Mouse (Mus musculus): ENCODE measurements around the gene Trex1.

Trex1 gene

GRCm38 (mm10) chr9:109051651-109052489 lies 7.7 kb downstream of the Trex1 start:
- DNase-seq (ENCODE audit: low spot score in 2 of 2): no peak

GRCm38 (mm10) chr9:109051011-109051501 lies 8.5 kb downstream of the Trex1 start:
- DNase-seq (ENCODE audit: low spot score in 2 of 2): no peak

- DNase-seq (ENCODE audit: low spot score in 2 of 2): no peak
These were observed 8.9 kb downstream of the Trex1 start for GRCm38 (mm10) chr9:109050674-109050997.

- no peak for DNase-seq (ENCODE audit: low spot score in 2 of 2)
These were observed 9.4 kb downstream of the Trex1 start for GRCm38 (mm10) chr9:109049996-109050673.

DNA sequence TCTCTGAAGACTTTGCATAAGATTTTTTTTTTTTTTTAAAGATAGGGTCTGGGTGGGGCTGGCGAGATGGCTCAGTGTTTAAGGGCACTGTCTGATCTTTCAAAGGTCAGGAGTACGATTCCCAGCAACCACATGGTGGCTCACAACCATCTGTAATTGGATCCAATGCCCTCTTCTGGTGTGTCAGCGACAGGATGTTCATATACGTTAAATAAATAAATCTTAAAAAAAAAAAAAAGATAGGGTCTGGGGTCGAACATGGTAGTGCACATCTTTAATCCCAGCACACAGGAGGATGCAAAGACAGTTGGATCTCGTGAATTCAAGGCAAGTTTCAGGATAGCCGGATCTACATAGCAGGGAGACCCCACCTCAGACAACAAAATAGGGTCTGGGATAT lies 10.2 kb downstream of the Trex1 start:
- DNase-seq (ENCODE audit: low spot score in 2 of 2): no peak

DNA sequence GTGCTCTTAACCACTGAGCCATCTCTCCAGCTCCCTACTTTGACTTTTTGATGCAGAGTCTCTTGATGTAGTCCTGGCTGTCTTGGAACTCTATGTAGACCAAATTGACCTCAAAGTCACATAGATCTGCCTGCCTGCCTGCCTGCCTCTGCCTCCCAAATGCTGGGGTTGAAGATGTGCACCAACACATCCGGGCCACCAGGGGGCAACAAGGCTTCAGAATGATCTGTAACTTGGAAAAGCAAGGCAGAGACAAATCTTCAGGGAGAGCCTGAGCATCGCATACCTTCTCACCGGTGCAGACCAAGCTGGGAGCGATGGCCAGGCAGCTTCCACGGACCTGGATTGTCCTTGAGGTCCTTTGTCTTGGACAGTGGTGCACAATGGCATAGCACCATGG lies 13.2 kb downstream of the Trex1 start:
- DNase-seq (ENCODE audit: low spot score in 2 of 2): peak in 1 of 2 experiments; percentile 44

DNA sequence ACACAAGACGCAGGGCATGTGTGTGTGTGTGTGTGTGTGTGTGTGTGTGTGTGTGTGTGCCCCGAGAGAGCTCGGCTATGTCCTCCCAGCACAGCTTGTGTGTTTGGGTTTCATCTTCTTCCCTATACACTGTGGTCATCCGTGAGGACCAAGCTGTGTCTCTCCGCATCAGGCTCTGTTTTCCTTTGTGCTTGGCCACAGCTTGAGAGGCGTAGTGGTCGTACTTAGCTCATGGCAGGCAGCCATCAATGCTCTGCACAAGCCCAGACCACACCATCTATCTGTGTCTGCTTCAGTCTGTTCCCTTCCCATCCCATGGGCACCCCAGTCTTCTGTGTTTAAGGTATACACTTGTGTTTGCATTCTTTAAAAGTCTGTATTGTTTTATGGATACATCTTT lies 18.2 kb downstream of the Trex1 start:
- DNase-seq (ENCODE audit: low spot score in 2 of 2): no peak

DNA sequence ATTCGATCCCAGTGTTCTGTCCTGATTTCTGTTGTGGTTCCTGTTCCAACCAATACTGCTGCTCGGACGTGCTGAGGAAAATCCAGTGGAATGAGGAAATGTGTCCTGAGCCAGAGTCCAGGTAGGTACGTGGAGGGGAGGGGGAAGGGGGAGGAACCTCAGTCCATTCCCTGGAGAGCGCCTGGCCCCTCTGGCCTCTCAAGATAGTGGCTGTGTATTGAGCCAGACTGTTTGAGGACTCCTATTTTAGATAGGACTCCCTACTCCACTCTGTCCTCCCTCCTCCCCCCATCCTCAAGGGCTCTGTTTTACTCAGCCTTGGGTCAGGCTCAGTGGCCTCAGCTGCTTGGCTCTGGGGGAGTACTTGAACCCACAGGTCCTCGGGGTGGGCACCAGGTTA lies 18.6 kb downstream of the Trex1 start:
- DNase-seq (ENCODE audit: low spot score in 2 of 2): no peak

- no peak for DNase-seq (ENCODE audit: low spot score in 2 of 2)
These were observed 19.3 kb downstream of the Trex1 start for GRCm38 (mm10) chr9:109040216-109040615.

DNA sequence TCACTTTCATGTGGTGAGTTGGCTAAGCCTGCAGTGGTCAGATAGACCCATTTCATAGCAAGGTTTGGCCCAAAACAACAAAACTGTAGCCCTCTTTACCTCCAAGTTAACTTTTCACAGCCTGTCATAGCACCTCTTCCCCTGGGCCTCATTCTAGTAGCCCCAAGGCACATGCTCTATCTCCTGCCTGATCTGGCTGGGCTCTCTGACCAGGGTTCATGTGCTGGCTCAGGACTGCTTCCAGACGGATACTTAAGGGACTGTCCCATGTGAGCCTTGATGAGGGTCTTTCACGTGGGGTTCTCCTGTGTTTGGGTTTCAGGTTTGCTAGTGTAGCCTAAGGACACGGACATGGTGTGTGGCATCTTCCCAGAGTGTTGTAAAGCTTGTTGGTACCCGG lies 19.9 kb downstream of the Trex1 start:
- DNase-seq (ENCODE audit: low spot score in 2 of 2): no peak

DNA sequence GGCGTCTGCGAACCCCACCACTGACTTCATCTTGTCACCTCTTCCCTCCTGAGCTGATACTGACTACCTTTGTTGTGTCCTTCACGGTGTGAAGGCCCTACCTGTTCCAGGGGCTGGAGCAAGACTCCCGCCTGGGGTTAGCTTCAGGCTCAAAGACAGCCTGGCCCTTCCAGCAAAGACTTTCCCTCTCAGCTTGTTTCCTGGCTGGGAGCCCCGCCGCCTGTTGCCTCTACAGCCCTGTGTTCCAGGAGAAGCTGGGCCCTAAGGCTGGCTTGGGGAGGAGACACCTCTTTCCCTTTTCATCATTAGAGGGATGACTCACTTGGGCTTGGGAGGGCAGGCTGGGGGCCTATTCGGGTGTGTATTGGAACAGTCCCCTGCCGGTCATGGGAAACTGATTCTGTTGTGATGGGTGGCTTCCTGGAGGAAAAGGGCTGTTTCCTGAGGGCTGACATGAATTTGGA lies 20.6 kb downstream of the Trex1 start:
- no peak for DNase-seq (ENCODE audit: low spot score in 2 of 2)

GRCm38 (mm10) chr9:109038086-109038895 lies 21.2 kb downstream of the Trex1 start, which contains the start of gene Shisa5:
Shisa5 (plus strand) TSS chr9:109038565.
- DNase-seq (ENCODE audit: low spot score in 2 of 2): no peak

GRCm38 (mm10) chr9:109032435-109032834 lies 27.1 kb downstream of the Trex1 start:
- no peak for DNase-seq (ENCODE audit: low spot score in 2 of 2)

DNA sequence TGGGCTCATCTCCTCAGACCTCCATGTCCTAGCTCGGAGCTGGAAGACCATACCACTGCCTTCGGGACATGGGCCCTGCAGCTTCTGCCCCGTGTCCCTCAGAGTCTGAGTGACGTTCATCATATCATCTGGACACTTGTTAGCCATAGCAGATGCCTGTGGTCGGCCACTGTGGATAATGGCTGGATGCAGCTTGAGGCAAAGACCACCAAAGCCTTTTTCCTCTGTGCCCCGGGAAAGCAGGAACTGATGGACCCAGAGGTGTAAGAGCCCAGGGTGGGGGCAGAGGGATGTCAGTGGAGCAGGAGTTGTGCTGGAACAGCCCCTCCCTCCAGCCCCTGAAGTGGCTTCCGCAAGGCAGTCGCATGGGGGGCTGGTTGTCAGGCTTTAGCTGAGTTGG lies 27.8 kb downstream of the Trex1 start:
- DNase-seq (ENCODE audit: low spot score in 2 of 2): no peak

GRCm38 (mm10) chr9:109031001-109031400 lies 28.5 kb downstream of the Trex1 start:
- no peak for DNase-seq (ENCODE audit: low spot score in 2 of 2)

- no peak for DNase-seq (ENCODE audit: low spot score in 2 of 2)
These were observed 29.2 kb downstream of the Trex1 start for GRCm38 (mm10) chr9:109030312-109030711.

DNA sequence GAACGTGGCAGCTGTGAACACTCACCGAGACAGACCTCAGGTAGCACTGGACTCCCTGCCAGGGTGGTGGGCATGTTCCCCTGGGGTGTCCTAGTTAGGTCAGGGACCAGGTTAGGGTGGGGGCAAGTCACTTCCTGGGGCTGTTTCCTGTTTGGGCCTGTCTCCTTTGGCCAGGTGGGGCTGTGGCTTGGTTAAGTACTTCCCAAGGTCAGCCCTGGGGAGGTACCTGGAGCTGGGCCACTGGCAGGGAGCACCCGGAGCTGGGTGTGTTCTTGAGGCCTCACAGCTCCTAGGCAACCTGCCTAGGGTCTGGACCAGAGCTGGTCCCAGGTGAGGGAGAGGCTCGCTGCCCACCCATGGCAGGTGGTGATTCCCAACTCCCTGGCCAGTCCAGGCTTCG lies 30.6 kb downstream of the Trex1 start:
- DNase-seq (ENCODE audit: low spot score in 2 of 2): no peak

DNA sequence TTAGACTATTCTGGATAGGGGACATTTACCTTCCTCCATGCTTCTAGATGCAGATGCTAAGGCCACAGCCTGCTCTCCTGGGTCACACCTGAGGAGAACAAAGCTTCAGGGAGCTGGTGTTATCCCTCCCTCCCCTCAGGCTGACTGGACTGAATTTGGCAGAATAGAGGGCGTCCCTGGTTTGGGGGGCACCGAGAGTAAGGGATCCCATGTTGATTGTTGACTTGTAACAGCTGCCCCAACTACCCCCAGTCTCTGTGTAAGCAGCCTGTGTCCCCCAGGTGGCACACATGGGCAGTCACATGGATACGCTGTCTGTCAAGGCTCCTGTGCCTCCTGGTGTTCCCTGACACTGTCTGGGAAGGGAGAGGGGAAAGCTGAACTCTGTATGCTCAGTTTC lies 31.1 kb downstream of the Trex1 start:
- DNase-seq (ENCODE audit: low spot score in 2 of 2): no peak

DNA sequence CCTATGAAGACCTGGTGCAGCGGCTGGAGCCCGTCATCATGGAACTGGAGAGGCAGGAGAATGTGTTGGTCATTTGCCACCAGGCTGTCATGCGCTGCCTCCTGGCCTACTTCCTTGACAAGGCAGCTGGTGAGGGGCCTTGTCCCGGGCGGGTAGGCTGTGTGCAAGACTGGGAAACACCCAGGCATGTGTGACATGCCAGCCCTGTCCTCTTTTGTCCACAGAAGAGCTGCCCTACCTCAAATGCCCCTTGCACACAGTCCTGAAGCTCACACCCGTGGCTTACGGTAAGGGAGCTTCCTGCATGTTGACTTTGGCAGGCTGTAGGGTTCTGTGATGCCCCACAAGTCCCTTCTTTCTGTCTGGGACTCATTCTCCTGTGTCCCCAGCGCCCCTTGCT lies 32.0 kb downstream of the Trex1 start:
- DNase-seq (ENCODE audit: low spot score in 2 of 2): no peak

DNA sequence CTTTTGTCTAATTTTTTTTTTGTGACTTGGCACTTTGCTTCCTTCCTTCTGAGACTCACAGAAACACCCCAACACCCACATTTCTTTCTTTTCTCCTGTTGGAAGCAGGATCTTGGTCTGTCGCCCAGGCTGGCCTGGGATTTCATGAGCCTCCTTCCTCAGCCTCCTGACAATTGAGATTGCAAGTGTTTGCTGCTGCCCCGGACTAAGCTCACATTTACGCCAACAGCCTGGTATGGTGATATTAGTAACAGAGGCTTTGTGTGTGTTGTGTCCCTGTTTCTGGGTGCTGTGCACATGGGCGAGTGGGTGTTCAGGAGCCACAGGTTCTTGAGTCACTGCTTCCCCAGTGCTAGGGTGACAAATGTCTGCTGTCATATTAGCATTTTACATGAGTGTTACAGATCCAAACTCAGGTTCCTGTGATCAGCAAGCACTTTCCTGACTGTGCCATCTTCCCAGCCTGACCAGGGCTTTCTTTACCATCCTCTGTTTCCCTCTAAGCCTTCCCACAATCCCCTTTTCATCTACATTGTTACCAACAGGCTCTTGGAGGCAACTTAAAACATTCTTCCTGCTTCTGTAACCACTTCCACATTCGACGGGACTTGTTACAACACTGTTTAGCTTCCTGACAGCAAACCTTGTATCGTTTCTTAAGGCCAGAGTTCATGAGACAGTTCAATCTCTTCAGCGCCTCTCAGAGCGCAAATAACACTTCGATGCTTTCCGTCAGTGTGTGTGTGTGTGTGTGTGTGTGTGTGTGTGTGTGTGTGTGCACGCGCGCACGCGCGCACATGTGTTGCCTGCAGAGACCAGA lies 36.5 kb downstream of the Trex1 start:
- DNase-seq (ENCODE audit: low spot score in 2 of 2): peak; percentile 59 to 70

DNA sequence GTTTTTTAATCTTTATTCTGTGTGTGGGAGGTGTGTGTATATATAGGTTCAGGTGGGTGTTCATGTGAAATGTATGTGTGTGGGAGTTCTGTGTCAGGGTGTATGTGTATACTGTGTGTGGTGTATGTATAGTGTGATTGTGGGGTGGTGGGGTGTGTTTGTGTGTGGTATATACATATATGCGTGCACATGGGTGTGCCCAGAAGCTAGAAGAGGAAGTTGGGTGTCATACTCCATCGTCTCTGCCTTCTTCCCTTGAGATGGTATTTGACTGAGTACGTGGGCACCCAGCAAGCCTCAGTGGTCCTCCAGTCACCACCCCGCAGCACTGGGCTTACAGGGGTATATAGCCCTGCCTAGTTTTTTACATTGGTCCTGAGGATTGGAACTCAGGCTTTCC lies 38.1 kb downstream of the Trex1 start:
- peak in 1 of 2 experiments; percentile 11 for DNase-seq (ENCODE audit: low spot score in 2 of 2)
